Mouse (Mus musculus) limb, embryonic 12.5 days (tissue): ENCODE measurements at regions not wholly inside any gene's neighbourhood (a gene's known extent, or its start where the extent isn't known, plus 50 kb on each side); places are given as distances from the start of the nearest gene placed in this dataset.

ENCODE experiments used
- ATAC-seq: fragments of 200-750 bp; cut with Nextera tagmentation; 2 replicates; pipeline ENCODE4 v1.8.0; 2017; ENCODE audit warnings: low read depth, moderate TSS enrichment; ENCODE audit not compliant: insufficient number of reproducible peaks, insufficient read depth, low FRiP score, low TSS enrichment
- H3K27ac ChIP-seq: fragments of 300-500 bp; sonication (generic); 2 replicates; pipeline ENCODE4 v1.5.1; 2016; ENCODE audit warnings: mild to moderate bottlenecking, moderate library complexity
- H3K27me3 ChIP-seq: fragments of 300-500 bp; sonication (generic); 2 replicates; pipeline ENCODE4 v1.6.1; 2016; ENCODE audit warnings: mild to moderate bottlenecking, moderate library complexity
- H3K36me3 ChIP-seq: fragments of 300-500 bp; sonication (generic); 2 replicates; pipeline ENCODE4 v1.6.1; 2016; ENCODE audit warnings: mild to moderate bottlenecking, moderate library complexity
- H3K4me1 ChIP-seq: fragments of 300-500 bp; sonication (generic); replicated peaks from 2 replicates; pipeline ENCODE4 v1.6.1; 2016
- H3K4me2 ChIP-seq: fragments of 300-500 bp; sonication (generic); 2 replicates; pipeline ENCODE4 v1.6.1; 2016; ENCODE audit warnings: mild to moderate bottlenecking, moderate library complexity
- H3K4me3 ChIP-seq: fragments of 300-500 bp; sonication (generic); replicated peaks from 2 replicates; pipeline ENCODE4 v1.5.1; 2016; ENCODE audit warnings: mild to moderate bottlenecking
- H3K9ac ChIP-seq: fragments of 300-500 bp; sonication (generic); replicated peaks from 2 replicates; pipeline ENCODE4 v1.6.1; 2016; ENCODE audit warnings: mild to moderate bottlenecking, moderate library complexity
- H3K9me3 ChIP-seq: fragments of 300-500 bp; sonication (generic); 2 replicates; pipeline ENCODE4 v1.6.1; 2016; ENCODE audit warnings: mild to moderate bottlenecking, moderate library complexity
- WGBS: fragments of 180-500 bp; shearing (Covaris S2); methylation state at CpG from one replicate; pipeline ENCODE4 v1.1.7; 2016; 5-methylcytosine and 5-hydroxymethylcytosine counted together

DNA sequence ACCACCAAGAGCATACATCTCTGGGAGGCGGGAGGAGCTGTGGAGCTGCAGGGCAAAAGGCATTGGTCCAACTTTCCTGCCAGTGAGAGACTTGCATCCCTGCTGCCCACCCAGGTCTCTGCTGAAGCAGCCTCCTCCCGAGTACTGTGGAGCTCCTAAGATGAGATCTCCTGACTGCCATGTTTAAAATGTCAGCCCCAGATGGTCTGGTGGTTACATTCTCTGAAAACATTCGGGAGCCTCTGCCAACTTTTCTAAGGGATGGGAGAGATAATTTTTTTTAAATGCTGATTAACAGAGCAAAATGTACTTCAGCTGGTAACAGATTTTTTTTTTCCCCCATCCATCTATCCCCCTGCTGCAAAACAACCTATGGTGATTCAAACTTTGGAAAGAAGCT is 88.4 kb upstream of the Opcml start:
- Histone ChIP-seq H3K27me3 (peaks cover 7% of the 10 kb centered on the region; the same call in 1 of the 2 replicates), H3K4me2 (no peak overlapping the region), H3K4me1 (peaks cover 5% of the 10 kb centered on the region), H3K27ac (no peak overlapping the region), H3K36me3 (no peaks in the 10 kb centered on the region), H3K4me3 (no peak overlapping the region), H3K9me3 (no peaks in the 10 kb centered on the region), H3K9ac (no peak overlapping the region)
- ATAC-seq, result no peak
- WGBS, result 68% methylated on average over 3 of the region's 3 CpGs

DNA sequence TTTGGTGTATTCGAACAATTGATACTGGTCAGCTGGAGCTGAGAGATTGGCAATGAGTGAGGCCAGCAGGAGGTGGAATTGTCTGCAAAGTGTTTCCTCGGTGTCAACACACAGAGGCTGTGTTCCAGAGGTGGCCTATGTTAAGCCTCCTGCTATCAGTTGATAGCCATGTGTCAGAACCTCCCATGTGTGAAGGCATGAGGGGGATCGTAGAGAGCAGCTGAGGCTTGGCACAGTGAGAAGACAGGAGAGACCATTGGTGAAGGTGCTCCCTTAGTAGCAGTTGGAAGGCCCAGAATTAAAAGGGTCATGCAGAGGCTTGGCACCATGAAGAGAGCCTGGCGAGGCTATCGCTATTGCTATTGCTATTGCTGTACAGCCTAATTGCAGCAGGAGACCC is 86.6 kb upstream of the Opcml start:
- H3K9ac ChIP-seq, result no peak overlapping the region
- H3K4me3 ChIP-seq, result no peak overlapping the region
- peaks cover 7% of the 10 kb centered on the region; the same call in 1 of the 2 replicates for H3K27me3 ChIP-seq
- H3K36me3 ChIP-seq, result no peaks in the 10 kb centered on the region
- no peaks in the 10 kb centered on the region for H3K9me3 ChIP-seq
- no peak overlapping the region for H3K4me2 ChIP-seq
- ATAC-seq, result no peak
- peaks cover 5% of the 10 kb centered on the region for H3K4me1 ChIP-seq
- 81% methylated on average over 5 of the region's 5 CpGs for WGBS
- H3K27ac ChIP-seq, result no peak overlapping the region

GRCm38 (mm10) chr9:27723840-27724408 is 66.7 kb upstream of the Opcml start:
- H3K4me3 ChIP-seq, result no peak overlapping the region
- 80% methylated on average over 2 of the region's 2 CpGs for WGBS
- no peak overlapping the region for H3K27ac ChIP-seq
- H3K27me3 ChIP-seq, result peaks cover 4% of the 10 kb centered on the region; the same call in 1 of the 2 replicates
- H3K9me3 ChIP-seq, result no peaks in the 10 kb centered on the region
- no peak overlapping the region for H3K4me2 ChIP-seq
- H3K9ac ChIP-seq, result no peak overlapping the region
- ATAC-seq, result no peak
- peaks cover 4% of the 10 kb centered on the region; the same call in 1 of the 2 replicates for H3K4me1 ChIP-seq
- H3K36me3 ChIP-seq, result no peaks in the 10 kb centered on the region

GRCm38 (mm10) chr9:27724576-27724975 is 66.0 kb upstream of the Opcml start:
- no peak overlapping the region for H3K4me2 ChIP-seq
- no peak overlapping the region for H3K4me3 ChIP-seq
- no peak overlapping the region for H3K9ac ChIP-seq
- ATAC-seq, result no peak
- H3K27me3 ChIP-seq, result peaks cover 7% of the 10 kb centered on the region; the same call in 1 of the 2 replicates
- H3K4me1 ChIP-seq, result peaks cover 5% of the 10 kb centered on the region; the same call in 1 of the 2 replicates
- H3K9me3 ChIP-seq, result no peaks in the 10 kb centered on the region
- no peak overlapping the region for H3K27ac ChIP-seq
- no peaks in the 10 kb centered on the region for H3K36me3 ChIP-seq
- 77% methylated on average over 2 of the region's 2 CpGs for WGBS

GRCm38 (mm10) chr9:27728652-27729557 is 61.7 kb upstream of the Opcml start:
- H3K4me2 ChIP-seq, result peak overlapping the region; percentile 33
- no peaks in the 10 kb centered on the region for H3K36me3 ChIP-seq
- H3K27me3 ChIP-seq, result peaks cover 10% of the 10 kb centered on the region; the same call in 1 of the 2 replicates
- H3K27ac ChIP-seq, result no peak overlapping the region
- ATAC-seq, result no peak
- H3K4me1 ChIP-seq, result peaks cover 5% of the 10 kb centered on the region; the same call in 1 of the 2 replicates
- no peak overlapping the region for H3K9ac ChIP-seq
- no peak overlapping the region for H3K4me3 ChIP-seq
- no peaks in the 10 kb centered on the region for H3K9me3 ChIP-seq
- 11% methylated on average over 13 of the region's 13 CpGs for WGBS

- Histone ChIP-seq H3K27ac (no peak overlapping the region), H3K27me3 (peaks cover 10% of the 10 kb centered on the region; the same call in 1 of the 2 replicates), H3K4me1 (peaks cover 5% of the 10 kb centered on the region; the same call in 1 of the 2 replicates), H3K36me3 (no peaks in the 10 kb centered on the region), H3K4me3 (no peak overlapping the region), H3K9ac (no peak overlapping the region), H3K4me2 (no peak overlapping the region), H3K9me3 (no peaks in the 10 kb centered on the region)
- no peak for ATAC-seq
- WGBS, result 55% methylated on average over 1 of the region's 1 CpGs
Measured at GRCm38 (mm10) chr9:27729558-27729889, 61.1 kb upstream of the Opcml start.

DNA sequence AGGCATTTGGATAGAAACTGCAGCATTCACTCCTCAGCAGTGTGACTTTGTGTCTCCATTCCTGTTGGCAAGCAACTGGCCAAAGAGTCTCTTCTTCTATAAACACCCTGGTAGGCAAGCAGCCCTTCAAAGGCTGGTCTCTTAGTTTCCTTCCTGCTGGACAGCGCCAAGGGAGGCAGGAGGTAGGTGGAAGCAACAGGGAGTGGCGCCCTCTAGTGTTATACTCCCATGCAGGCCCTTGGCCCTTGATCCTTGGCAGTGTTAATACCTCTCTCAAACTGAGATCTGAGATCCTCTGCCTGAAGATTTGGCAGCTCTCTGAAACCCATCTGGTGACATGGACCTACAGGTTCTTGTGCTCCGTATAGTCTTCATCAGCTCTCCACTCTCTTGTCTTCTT is 51.3 kb upstream of the Opcml start:
- Histone ChIP-seq H3K36me3 (no peaks in the 10 kb centered on the region), H3K9me3 (no peaks in the 10 kb centered on the region), H3K4me3 (no peak overlapping the region), H3K9ac (no peak overlapping the region), H3K4me1 (no peaks in the 10 kb centered on the region), H3K27me3 (0 out of 2 replicates have a peak, but pooled peaks cover 6% of the 10 kb centered on the region), H3K4me2 (no peak overlapping the region), H3K27ac (no peak overlapping the region)
- 18% methylated on average over 3 of the region's 3 CpGs for WGBS
- no peak for ATAC-seq
